Mouse (Mus musculus) heart, embryonic 12.5 days (tissue): ENCODE measurements around the gene Sorcs1. TPM values are rescaled to one million over a fixed set of nuclear protein-coding genes. Genes with fewer than 3 reads are reported as not detected.

Source experiments
- ATAC-seq: fragments of 200-750 bp; cut with Nextera tagmentation; 2 replicates; pipeline ENCODE4 v1.8.0; 2017; ENCODE audit warnings: moderate TSS enrichment, moderate library complexity; ENCODE audit not compliant: insufficient number of reproducible peaks, low FRiP score
- H3K27ac ChIP-seq: fragments of 300-500 bp; sonication (generic); 2 replicates; pipeline ENCODE4 v1.5.1; 2016; ENCODE audit warnings: mild to moderate bottlenecking, moderate library complexity; ENCODE audit not compliant: poor library complexity, severe bottlenecking
- H3K27me3 ChIP-seq: fragments of 300-500 bp; sonication (generic); replicated peaks from 2 replicates; pipeline ENCODE4 v1.6.1; 2016; ENCODE audit warnings: mild to moderate bottlenecking, moderate library complexity
- H3K36me3 ChIP-seq: fragments of 300-500 bp; sonication (generic); 2 replicates; pipeline ENCODE4 v1.6.1; 2016; ENCODE audit warnings: mild to moderate bottlenecking, moderate library complexity
- H3K4me1 ChIP-seq: fragments of 300-500 bp; sonication (generic); replicated peaks from 2 replicates; pipeline ENCODE4 v1.6.1; 2016; ENCODE audit warnings: mild to moderate bottlenecking
- H3K4me2 ChIP-seq: fragments of 300-500 bp; sonication (generic); 2 replicates; pipeline ENCODE4 v1.6.1; 2016; ENCODE audit warnings: mild to moderate bottlenecking, moderate library complexity
- H3K4me3 ChIP-seq: fragments of 300-500 bp; sonication (generic); 2 replicates; pipeline ENCODE4 v1.5.1; 2016; ENCODE audit warnings: mild to moderate bottlenecking
- H3K9ac ChIP-seq: fragments of 300-500 bp; sonication (generic); 2 replicates; pipeline ENCODE4 v1.6.1; 2016; ENCODE audit warnings: mild to moderate bottlenecking, moderate library complexity
- H3K9me3 ChIP-seq: fragments of 300-500 bp; sonication (generic); replicated peaks from 2 replicates; pipeline ENCODE4 v1.6.1; 2016; ENCODE audit warnings: mild to moderate bottlenecking, moderate library complexity
- WGBS: fragments of 180-500 bp; shearing (Covaris S2); methylation state at CpG from one replicate; pipeline ENCODE4 v1.1.7; 2016; 5-methylcytosine and 5-hydroxymethylcytosine counted together
- polyA plus RNA-seq: library from polyadenylated mRNA; unstranded; fragments of >200 nt; fragmentation: Nextera tagmentation; extraction: Ambion mirVana; gene quantifications from 2 replicates; pipeline ENCODE4 v1.2.1, GENCODE M21; 2016

Sorcs1 gene
- polyA plus RNA-seq, 1 experiment from 2014 or later, result 0.97 TPM

DNA sequence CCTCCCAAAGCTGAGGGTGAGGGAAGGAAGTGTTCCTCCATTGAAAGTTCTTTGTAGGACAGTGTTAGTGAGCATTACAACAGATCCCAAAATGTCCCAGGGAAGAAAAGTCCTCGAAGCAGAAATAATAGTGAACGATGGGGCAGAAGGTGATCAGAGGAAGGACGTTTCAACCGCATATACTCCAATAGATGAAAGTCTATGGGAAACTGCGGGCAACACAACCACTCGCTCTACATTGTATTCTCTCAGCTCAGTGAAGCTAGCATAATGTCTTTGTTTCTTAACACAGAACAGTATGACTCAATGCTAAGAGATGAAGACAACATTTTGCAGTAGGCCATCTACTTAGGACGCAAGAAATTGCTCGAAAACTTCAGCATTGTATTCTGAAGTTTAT, 339.2 kb downstream of the Sorcs1 start:
- Histone ChIP-seq H3K27me3 (no peaks in the 10 kb centered on the region), H3K4me2 (no peak overlapping the region), H3K36me3 (no peaks in the 10 kb centered on the region), H3K27ac (no peak overlapping the region), H3K9me3 (no peaks in the 10 kb centered on the region), H3K9ac (no peak overlapping the region), H3K4me1 (no peaks in the 10 kb centered on the region), H3K4me3 (no peak overlapping the region)
- no peak for ATAC-seq
- WGBS, result 87% methylated on average over 8 of the region's 8 CpGs

DNA sequence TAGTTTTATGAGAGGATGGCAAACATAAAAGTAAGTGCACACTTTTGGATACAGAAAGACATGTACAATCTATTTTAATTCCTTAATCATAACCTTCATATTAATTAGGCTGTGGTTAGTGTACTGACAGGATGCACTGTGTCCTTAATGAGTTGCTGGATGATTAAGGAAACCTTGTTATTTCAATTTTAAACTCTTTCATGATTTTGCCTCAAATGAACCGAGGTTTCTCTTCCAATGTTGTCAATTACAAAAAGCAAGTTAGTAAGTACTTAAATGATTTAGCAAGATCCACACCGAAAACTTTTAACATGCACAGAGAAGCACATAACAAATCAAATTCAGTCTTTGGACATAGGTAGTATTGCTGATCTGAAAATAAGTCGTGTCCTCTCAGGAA, 341.7 kb downstream of the Sorcs1 start:
- 68% methylated on average over 3 of the region's 3 CpGs for WGBS
- H3K4me3 ChIP-seq, result no peak overlapping the region
- ATAC-seq, result no peak

GRCm38 (mm10) chr19:50331136-50331535, 347.3 kb downstream of the Sorcs1 start:
- no peak overlapping the region for H3K4me2 ChIP-seq
- no peaks in the 10 kb centered on the region for H3K27me3 ChIP-seq
- H3K9me3 ChIP-seq, result no peaks in the 10 kb centered on the region
- H3K27ac ChIP-seq, result no peak overlapping the region
- H3K36me3 ChIP-seq, result no peaks in the 10 kb centered on the region
- no peak overlapping the region for H3K9ac ChIP-seq
- WGBS, result 72% methylated on average over 3 of the region's 3 CpGs
- no peak for ATAC-seq
- no peak overlapping the region for H3K4me3 ChIP-seq
- H3K4me1 ChIP-seq, result no peaks in the 10 kb centered on the region

More for the DNA sequence above, 341.7 kb downstream of the Sorcs1 start:
- Histone ChIP-seq H3K27me3 (no peaks in the 10 kb centered on the region), H3K27ac (no peak overlapping the region), H3K4me1 (no peaks in the 10 kb centered on the region), H3K36me3 (no peaks in the 10 kb centered on the region), H3K4me2 (no peak overlapping the region), H3K9me3 (no peaks in the 10 kb centered on the region), H3K9ac (no peak overlapping the region)

- no peak overlapping the region for H3K27ac ChIP-seq
- 77% methylated on average over 8 of the region's 8 CpGs for WGBS
- H3K27me3 ChIP-seq, result no peaks in the 10 kb centered on the region
- H3K4me1 ChIP-seq, result no peaks in the 10 kb centered on the region
- no peak overlapping the region for H3K4me2 ChIP-seq
- no peak for ATAC-seq
- no peaks in the 10 kb centered on the region for H3K36me3 ChIP-seq
- H3K9me3 ChIP-seq, result no peaks in the 10 kb centered on the region
- H3K4me3 ChIP-seq, result no peak overlapping the region
- no peak overlapping the region for H3K9ac ChIP-seq
These were observed 350.6 kb downstream of the Sorcs1 start for GRCm38 (mm10) chr19:50327804-50328203.

- Histone ChIP-seq H3K27ac (no peak overlapping the region), H3K27me3 (no peaks in the 10 kb centered on the region), H3K36me3 (no peaks in the 10 kb centered on the region), H3K9ac (no peak overlapping the region), H3K4me2 (no peak overlapping the region), H3K4me1 (no peaks in the 10 kb centered on the region), H3K4me3 (no peak overlapping the region), H3K9me3 (no peaks in the 10 kb centered on the region)
- ATAC-seq, result no peak
- WGBS, result 71% methylated on average over 3 of the region's 3 CpGs
These were observed 352.3 kb downstream of the Sorcs1 start for GRCm38 (mm10) chr19:50326151-50326550.

GRCm38 (mm10) chr19:50325686-50326085, 352.8 kb downstream of the Sorcs1 start:
- Histone ChIP-seq H3K4me1 (no peaks in the 10 kb centered on the region), H3K4me2 (no peak overlapping the region), H3K4me3 (no peak overlapping the region), H3K36me3 (no peaks in the 10 kb centered on the region), H3K9me3 (no peaks in the 10 kb centered on the region), H3K27ac (no peak overlapping the region), H3K9ac (no peak overlapping the region), H3K27me3 (no peaks in the 10 kb centered on the region)
- 84% methylated on average over 10 of the region's 10 CpGs for WGBS
- no peak for ATAC-seq

DNA sequence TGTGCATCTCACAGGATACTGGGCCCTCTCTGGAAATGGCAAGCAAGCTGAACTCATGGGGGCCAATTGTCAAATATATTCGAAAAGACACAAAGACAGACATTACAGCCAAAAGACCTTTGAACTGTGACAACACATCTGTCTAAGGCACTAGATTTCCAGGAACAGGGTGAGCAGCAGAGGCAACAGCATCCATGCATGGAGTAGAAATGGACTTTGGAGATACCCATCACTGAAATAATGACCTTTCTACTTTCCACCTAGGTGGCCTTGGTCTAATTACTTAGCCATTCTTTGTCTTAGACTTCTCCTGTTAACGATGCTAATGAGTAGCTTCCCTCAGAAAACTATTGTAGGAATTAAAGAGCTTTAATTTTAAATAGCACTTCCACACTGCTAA, 371.4 kb downstream of the Sorcs1 start:
- H3K27ac ChIP-seq, result no peak overlapping the region
- WGBS, result 67% methylated on average over 2 of the region's 2 CpGs
- no peaks in the 10 kb centered on the region for H3K36me3 ChIP-seq
- H3K4me3 ChIP-seq, result no peak overlapping the region
- no peak overlapping the region for H3K9ac ChIP-seq
- no peaks in the 10 kb centered on the region for H3K9me3 ChIP-seq
- H3K27me3 ChIP-seq, result no peaks in the 10 kb centered on the region
- no peaks in the 10 kb centered on the region for H3K4me1 ChIP-seq
- ATAC-seq, result no peak
- H3K4me2 ChIP-seq, result no peak overlapping the region

- no peak for ATAC-seq
These were observed 384.2 kb downstream of the Sorcs1 start for GRCm38 (mm10) chr19:50294205-50294604.

DNA sequence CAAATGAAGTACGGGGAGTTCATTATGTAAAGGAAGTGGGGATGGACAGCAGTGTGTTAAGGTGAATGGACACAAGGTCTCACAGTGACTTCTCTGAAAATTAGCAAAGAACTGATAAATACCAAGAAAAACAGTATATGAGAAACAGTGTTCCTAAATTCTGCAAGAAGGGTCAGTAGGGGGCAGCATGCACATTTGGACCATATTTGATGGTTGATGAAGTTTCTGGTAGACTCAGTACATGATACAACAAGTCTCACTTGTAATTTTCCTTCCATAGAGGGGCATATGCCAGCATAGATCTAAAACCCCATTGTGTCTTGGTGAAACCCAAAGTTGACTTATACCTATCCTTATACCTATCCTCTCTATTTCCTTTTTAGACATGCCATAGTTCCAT, 414.0 kb downstream of the Sorcs1 start:
- no peak overlapping the region for H3K9ac ChIP-seq
- 73% methylated on average over 1 of the region's 1 CpGs for WGBS
- no peak overlapping the region for H3K27ac ChIP-seq
- no peaks in the 10 kb centered on the region; the same call in 1 of the 2 replicates for H3K27me3 ChIP-seq
- no peaks in the 10 kb centered on the region for H3K9me3 ChIP-seq
- H3K36me3 ChIP-seq, result no peaks in the 10 kb centered on the region
- no peak overlapping the region for H3K4me3 ChIP-seq
- H3K4me1 ChIP-seq, result no peaks in the 10 kb centered on the region
- H3K4me2 ChIP-seq, result no peak overlapping the region
- no peak for ATAC-seq

More at GRCm38 (mm10) chr19:50294205-50294604, 384.2 kb downstream of the Sorcs1 start:
- Histone ChIP-seq H3K36me3 (no peaks in the 10 kb centered on the region), H3K4me3 (no peak overlapping the region), H3K9me3 (no peaks in the 10 kb centered on the region), H3K4me2 (no peak overlapping the region), H3K9ac (no peak overlapping the region), H3K27ac (no peak overlapping the region), H3K27me3 (no peaks in the 10 kb centered on the region), H3K4me1 (no peaks in the 10 kb centered on the region)
- 82% methylated on average over 7 of the region's 7 CpGs for WGBS

DNA sequence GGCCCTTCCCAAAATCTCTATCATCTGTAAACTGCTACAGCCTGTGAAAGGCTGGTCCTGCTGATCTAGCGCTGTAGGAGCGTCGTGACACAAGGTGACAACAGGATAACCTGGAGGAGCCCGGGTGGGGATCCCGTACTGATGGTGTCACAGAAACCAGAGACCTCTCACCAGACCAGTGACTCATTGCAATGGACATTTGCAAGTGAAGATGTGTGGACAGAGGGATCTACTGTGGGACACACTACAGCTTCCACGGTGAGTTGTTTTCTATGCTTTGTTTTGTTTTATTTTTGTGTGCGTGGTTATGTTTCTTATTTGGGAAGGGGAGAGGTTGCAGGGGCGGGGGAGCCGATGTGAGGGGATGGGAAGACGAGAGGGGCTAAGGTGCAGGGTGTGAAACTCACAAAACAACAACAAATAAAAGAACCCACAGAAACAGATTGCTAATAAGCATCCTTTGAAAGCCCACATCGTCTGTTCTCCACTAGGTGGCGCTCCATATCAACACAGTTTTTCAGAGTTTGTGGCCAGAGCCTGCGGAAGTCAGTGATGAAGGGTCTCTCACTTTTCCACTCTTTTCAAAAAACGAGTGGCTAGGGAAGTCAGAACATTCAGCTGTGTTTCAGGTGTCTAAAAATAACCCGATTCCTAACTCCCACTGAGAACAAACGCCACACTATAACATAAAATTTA, 419.6 kb downstream of the Sorcs1 start:
- WGBS, result 33% methylated on average over 16 of the region's 16 CpGs
- Histone ChIP-seq H3K4me1 (no peaks in the 10 kb centered on the region), H3K27me3 (no peaks in the 10 kb centered on the region; the same call in 1 of the 2 replicates), H3K9me3 (no peaks in the 10 kb centered on the region), H3K27ac (no peak overlapping the region), H3K4me2 (no peak overlapping the region), H3K4me3 (no peak overlapping the region), H3K36me3 (no peaks in the 10 kb centered on the region), H3K9ac (no peak overlapping the region)
- ATAC-seq, result no peak

GRCm38 (mm10) chr19:50220476-50220875, 458.0 kb downstream of the Sorcs1 start:
- Histone ChIP-seq H3K36me3 (no peaks in the 10 kb centered on the region), H3K4me2 (no peak overlapping the region), H3K4me1 (0 out of 2 replicates have a peak, but pooled peaks cover 3% of the 10 kb centered on the region), H3K27ac (no peak overlapping the region), H3K4me3 (no peak overlapping the region), H3K27me3 (no peaks in the 10 kb centered on the region), H3K9me3 (no peaks in the 10 kb centered on the region), H3K9ac (no peak overlapping the region)
- WGBS, result 65% methylated on average over 5 of the region's 5 CpGs
- ATAC-seq, result no peak
